Mouse (Mus musculus): ENCODE results near the gene Pdxdc1.

- TF ChIP-seq ZC3H11A (IDR thresholded peaks at IDR 0.05; ENCODE audit: borderline replicate concordance, low read depth, low read length), result no peak
- TF ChIP-seq HCFC1 (IDR thresholded peaks at IDR 0.05; ENCODE audit: borderline replicate concordance, insufficient read depth, low read length), result no peak
- TF ChIP-seq CHD2 (IDR thresholded peaks at IDR 0.05; ENCODE audit: low read depth, low read length), result no peak
These were observed 101.7 kb downstream of the Pdxdc1 start for GRCm38 (mm10) chr16:13801231-13801630.
